Mouse (Mus musculus) retina, embryonic 14.5 days (tissue): ENCODE results near the gene Sqstm1.
A peak's percentile ranks its signal among the peaks of the same experiment; 100 is the strongest.

Experiments
- DNase-seq: peaks from one replicate; pipeline ENCODE4 v3.0.0-alpha.2; 2015; ENCODE audit warnings: low spot score

Gene Sqstm1

DNA sequence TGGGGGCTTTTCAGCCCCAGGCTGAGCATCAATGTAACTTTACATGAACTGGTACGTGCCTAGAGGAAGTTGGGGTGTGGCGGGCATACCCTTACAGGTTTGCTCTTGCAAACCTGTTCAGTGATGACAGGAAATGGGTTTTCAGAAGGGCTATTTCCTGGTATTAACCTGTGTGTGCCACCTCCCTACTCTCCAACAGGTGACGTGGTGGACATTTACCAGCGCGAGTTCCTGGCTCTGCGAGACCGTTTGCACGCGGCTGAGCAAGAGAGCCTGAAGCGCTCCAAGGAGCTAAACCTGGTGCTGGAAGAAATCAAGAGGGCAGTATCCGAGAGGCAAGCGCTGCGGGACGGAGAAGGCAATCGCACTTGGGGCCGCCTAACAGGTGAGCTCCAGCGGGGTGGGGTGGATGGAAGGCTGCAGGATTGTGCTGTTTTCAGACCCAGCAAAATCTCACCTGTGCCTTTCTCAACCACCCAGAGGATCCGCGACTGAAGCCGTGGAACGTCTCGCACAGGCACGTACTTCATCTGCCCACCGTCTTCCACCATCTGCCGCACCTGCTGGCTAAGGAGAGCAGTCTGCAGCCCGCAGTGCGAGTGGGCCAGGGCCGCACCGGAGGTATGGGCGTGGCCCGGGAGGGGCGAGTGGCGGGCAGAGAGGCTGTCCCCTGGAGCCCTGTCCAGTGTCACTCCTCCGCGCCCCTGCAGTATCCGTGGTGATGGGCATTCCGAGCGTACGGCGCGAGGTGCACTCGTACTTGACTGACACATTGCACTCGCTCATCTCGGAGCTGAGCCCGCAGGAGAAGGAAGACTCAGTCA is 20.1 kb upstream of the Sqstm1 start:
- DNase-seq = no peak

DNA sequence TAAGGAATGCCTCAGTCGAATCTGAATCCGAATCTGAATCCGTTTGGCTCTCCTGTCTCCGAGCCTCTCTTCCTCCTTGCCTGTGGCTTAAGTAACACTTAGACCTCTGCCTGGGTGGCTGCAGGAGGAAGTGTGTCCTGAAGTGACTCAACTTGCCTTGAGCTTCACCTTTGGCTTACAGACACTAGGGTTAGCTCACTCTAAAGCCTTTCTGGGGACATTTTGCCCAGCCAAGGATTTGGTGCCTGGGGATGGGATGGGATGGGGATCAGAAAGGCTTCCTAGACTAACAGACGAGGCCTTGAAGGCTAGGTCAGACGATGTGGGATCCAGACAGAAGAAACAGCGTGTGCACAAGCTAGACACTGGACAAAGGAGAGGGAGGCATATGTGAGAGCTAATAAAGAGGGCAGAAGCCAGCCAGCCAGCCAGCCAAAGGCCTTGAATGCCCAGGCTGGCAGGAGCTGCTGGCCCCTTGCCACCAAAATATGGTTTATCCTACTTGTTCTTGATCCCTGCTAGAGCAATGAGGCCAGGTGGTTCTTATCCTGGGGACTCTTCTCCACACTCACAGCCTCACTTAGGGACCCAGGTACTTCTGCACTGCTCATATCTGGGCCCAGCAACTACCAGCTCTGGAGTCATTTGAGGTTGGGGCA is 18.8 kb upstream of the Sqstm1 start:
- no peak for DNase-seq

DNA sequence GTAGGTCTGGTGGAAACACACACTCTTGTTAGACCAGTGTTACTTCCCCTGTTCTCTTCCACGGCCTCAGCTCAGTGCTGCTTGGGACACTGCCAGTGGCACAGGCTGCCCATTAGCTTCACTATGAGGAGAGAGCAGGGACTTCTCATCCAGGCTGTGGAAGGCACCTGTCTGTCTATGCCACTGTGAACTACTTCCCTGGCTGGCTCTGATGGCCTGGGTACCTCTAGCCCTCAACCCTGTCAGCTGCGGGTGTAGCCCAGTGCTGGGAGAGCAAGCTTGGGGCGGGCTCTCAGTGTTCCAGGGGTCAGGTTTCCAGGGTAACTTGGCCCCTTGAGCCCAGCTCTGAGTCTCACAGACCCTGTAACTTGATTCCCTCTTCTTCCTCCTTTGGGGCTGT is 18.1 kb upstream of the Sqstm1 start:
- no peak for DNase-seq

DNA sequence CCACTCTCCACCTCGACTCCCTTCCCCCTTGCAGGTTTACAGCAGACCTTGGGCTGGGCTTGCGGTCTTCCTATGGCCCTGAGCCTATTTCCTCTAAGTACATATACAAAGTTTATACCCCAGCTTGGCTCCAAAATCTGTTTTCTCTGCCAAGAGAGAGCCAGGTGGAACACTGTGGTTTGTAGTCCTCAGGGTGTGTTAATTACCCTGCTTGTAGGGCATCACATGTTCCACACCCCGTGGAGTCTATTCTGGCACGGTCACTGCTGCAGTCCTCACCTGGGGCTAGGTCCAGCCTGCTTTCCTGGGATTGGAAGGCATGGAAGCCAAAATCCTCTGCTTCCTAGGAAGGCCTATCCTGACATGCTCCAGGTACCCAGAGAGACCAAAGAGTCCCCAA is 17.1 kb upstream of the Sqstm1 start:
- DNase-seq = no peak

DNA sequence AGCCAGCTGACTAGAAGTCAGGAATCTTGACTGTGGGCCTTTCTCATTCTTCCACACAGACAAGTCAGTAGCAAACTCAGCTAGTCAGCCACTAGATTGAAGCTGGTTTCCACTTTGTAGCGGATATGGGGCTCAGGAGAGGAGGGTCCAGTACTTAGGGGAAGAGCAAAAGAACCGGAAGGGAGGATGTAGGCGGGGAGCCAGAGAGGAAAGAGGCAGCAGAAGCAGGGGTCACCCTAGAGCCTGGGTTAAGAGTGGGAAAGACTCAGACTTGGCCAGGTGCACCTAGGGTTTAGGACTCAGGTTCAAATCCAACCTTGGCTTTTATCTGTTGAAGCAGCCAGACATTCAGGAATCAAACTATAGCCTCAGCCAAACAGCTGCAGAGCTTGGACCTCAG is 16.6 kb upstream of the Sqstm1 start:
- DNase-seq = no peak

DNA sequence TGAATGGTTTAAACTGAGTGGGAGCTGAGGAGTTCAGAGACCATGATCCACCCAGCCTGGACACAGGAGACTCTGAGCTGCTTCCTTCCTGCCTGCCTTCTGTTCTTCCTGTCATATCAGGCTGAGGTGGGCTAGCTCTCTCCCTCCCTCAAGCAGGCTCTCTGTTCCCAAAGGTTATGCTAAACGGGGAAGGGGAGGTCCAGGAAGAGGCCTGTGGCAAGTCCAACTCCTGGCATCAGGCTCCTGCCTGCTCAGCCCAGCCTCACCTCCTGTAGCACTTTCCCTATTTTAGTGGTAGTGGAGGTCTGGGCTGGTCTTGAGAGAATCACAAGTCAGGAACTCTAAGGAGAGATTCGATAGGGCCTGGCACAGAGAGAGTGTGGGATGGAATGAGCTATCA is 15.8 kb upstream of the Sqstm1 start:
- no peak for DNase-seq

DNA sequence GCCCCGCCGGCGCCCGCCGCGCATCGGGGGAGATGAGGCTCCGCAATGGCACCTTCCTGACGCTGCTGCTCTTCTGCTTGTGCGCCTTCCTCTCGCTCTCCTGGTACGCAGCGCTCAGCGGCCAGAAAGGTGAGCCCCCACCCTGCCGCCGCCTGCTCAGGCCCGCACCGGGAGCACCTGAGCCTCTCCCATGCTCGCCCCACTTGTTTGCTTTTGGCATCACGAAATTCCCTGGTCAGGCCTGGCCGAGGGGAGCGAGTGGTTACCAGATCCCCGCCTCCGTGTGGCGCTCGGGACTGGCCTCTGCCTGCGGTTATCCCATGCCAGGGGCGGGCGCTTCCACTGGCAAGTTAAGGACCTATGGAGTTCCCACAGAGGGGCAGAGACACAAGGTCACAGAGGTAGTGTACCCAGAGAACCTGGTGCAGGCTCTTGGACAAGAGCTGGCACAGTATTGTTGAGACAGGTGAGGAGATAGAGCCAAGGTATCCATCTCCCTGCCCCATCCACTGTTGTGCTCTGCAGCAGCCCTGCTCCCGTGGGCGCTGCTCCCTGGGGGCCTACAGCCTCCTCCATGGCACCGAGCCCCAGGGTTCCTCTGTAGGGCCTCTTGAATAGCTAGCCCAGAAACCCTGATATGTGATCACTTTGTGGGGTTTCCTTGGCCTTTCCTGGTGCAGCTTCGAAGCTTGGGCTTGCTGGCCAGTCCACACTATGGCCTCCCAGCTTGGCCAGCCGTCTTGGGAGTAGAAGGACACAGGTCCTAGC is 15.2 kb upstream of the Sqstm1 start:
- DNase-seq = peak; percentile 45

DNA sequence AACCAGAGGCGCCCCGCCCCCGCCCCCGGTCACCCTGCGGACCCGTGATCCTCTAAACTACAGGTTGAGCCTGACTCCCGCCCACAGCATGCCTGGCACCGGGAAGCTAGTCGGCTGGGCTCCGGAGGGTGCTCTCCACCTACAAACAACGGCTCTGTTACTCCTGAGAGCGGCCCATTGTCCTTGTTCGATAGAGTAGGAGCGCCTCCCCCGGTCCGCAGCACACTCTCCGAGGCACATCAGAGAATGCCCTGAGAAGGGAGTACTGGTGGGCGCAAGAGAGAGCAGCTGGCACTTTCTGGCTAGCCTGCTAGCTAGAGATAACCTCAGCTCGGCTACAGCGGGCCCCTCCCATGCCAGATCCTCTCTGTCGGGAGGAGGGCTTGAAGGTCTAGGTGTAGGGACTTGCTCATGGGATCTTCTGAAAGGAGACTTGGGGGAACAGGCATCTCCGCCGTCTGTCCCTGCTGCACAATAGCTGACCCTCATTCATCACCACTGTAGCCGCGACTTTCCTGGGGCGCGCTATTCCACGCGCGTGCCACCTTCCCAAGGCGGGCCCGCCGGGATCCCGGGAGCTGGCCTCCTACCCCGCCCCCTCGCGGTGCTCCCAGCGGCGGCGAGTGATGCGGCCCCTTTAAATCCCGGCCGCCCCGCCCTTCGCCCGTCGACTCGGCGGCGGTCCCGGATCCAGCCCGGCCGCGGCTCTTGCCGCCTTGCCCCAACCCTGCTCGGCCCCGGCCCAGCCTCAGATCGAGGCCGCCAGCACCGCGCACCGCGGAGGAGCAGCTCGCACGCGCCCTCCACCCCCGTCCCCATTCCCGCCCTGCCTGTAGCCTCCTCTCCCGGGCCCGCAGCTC is 14.3 kb upstream of the Sqstm1 start:
- DNase-seq = peak; percentile 81

DNA sequence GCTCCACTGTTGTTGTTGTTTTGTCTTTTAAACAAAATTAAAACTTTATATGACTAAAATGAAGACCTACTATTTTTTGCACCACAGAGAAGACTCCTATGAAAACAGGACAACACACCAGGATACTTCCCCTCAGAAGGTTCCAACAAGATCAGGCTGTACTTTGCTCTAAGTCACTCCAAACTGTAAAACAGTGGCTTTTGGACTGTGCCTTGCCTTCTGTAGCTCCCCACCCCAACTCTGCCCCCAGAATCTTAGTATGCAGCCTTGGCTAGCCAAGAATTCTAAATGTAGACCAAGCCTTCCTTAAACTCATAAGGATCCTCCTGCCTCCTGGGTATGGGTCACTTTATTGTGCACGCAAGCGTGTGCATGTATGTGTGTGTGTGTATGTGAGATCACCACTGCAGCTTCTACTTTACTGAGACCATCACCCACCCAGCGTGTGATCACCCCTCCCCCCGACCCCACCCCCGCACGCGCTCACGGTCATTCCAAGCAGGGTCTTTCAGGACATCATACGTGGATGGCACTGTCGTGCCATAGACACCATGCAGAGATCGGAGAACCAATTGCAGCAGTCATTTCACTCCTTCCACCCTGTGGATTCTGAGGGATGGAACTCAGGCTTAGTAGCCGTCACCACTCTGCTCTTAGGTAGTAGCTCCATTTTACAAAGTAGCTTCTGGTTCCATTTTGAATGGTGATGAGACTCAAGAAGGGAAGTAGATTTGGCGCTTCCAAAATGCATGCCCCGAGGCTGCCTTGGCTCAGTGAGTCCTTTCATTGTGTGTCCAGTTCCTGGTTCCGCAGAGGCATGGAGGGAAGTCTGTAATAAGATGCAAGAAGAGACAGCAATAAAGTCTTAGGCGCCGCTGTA is 13.4 kb upstream of the Sqstm1 start:
- DNase-seq = peak; percentile 42

DNA sequence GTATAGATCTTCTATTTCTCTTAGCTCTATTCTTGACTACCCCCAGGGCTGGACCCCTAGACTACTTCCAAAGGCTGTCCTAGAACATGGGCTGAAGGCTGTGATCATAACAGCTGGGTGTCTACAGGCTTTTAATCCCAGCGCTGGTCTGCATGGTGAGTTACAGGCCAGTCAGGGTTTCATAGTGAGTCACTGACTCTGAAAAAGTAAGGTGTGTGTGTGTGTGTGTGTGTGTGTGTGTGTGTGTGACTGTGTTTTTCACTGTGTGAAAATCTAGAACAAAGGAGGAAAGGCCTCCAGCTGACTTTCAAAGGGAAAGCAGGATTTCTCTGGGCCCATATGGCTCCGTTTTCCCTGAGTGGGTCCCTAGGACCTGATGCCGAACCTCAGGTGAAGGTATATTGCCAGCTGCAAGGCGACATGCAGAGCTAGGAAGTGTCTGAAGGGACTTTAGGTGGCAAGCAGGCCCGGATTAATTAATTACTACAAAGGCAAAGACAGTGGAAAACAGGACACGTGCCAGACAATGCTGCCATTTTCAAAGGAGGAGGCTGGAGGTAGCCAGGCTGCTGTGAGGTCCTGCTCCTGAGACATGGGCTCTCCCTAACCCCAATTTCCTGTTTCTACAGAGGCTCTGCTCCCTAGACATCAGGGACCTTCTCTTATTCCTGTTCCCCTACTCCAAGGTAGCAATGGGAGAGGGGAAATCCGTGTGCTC is 12.1 kb upstream of the Sqstm1 start:
- no peak for DNase-seq

DNA sequence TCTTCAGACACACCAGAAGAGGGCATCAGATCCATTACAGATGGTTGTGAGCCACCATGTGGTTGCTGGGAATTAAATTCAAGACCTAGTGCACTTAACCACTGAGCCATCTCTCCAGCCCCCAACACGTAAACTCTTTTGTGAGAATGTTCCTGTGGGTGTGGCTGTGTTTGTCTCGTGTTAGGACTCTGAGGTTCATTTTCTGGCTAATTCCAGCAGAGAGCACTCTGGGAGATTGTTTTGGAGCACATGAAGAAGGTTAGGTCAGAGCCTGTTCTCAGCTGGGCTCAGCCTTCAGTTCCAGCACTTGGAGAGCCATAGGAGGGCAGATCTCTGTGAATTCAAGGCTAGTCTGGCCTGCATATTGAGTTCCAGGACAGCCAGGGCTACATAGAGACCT is 9.2 kb upstream of the Sqstm1 start:
- DNase-seq = no peak

DNA sequence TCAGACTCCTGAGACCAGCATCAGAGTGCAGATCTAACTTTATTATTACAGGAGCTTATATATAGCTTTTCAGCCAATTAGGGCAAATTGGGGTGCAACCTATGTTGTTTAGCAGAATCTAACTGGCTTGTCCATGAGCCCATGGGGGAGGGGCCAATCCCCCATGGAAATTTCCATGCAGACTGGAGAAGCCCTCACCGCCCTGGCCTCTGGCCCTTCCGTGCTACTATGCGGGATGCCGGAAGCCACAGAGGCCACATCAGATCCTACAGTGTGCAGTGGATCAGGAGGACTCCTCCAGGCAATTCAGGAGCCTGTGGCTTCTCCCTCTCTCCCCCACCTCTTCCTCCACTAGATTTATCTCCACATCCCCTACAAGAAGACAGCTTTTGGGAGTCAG is 7.2 kb upstream of the Sqstm1 start:
- no peak for DNase-seq

DNA sequence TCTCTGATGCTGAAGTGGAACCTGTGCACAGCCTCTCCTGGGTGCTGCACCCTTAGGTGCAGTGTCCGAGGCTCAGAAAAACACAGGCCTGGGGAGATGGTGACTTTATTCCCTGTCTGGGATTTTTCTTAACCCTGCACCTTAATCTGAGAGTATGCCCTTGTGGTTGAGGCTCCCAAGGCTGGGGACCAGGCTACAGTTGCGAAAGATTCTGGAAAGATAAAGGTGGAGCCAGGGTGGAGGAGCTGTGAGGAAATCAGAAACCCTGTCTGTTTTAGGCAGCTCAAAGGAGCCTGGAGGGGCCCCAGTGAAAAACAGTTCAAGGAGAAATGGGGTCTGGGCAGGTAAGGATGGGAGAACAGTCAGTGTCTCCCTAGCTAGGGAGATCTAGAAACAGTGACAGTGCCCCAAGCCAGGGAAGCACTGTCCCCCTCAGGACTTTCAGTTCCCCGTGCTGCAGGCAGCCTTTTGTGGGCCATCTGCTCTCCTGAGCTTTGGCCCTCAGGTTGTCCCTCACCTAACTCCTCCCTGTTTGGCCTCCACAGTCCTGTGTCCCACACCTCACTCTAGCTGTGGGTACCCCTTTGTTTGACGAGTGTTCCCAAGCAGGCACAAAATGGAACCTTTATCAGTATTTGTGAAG is 6.2 kb upstream of the Sqstm1 start:
- DNase-seq = no peak

DNA sequence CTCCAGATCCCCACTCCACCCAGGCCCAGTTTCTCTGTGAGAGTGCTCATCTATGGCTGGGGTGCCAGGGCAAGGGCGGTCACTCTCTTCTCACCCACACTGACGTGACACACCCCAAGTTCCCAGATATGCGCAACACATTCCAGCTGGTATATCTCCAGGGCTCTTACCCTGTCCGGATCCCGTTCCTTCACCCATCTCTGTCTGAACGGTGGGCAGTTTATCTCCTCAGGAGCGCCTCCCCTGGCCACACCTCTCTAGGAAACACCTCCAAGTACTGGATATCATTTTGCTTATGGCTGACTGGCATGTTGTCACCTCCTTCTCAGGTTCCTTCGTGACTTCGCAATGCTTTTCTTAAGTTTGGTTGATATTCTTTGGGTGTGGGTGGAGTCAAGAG is 5.0 kb upstream of the Sqstm1 start:
- no peak for DNase-seq

DNA sequence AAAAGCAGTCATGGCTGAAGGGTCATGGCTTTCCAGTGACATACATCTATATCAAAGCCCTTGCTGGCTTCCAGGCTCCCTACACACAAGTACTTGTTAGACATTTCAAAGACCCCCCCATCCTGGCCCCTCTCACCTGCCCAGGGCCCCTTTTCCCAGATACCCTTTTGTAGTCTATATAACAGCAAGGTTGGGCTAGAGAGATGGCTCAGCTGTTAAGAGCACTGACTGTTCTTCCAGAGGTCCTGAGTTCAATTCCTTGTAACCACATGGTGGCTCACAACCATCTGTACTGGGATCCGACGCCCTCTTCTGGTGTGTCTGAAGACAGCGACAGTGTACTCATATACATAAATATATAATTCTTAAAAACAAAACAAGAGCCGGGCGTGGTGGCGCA is 4.0 kb upstream of the Sqstm1 start:
- no peak for DNase-seq

DNA sequence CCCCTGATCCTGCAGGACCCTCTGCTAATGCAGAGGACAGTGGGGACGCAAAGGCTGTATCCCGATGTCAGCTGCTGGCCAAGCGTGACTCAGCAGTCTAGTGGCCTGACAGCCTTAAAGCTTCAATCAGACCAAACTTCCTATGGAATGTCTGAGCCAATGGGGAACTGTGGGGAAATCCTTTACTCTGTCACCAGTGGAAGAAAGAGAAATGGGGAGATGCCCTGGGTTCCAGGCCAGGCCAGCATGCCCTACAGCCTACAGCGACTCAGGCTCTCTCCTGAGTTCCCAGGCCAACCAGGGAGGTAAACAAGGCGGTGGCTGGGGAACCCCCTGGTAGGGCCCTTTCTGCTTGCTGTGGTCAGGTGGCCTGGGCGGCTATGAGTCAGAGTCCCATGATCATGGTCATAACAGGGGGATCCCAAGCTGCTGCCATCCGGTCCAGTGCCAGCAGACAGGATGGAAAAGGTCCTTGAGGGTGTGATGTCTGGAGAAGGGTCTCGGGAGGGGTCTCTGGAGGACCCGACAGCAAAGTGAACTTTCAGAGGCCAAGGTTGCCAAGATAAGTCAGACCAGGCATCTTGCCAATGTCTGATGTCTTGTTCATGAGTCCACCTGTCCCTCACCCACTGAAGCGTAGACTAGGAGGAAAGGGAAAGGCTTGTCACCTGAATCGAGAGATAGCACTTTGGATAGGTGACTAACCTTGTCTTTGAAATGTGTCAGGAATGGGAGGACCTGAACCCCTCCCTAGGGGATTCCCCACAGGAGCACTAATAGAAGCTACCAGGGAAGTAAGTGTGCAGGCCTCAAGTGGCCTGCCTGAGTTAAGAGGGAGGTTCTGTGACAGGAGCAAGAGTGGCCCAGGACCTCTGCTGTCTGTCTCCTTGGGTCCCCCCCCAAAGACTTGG is 2.5 kb upstream of the Sqstm1 start:
- no peak for DNase-seq

DNA sequence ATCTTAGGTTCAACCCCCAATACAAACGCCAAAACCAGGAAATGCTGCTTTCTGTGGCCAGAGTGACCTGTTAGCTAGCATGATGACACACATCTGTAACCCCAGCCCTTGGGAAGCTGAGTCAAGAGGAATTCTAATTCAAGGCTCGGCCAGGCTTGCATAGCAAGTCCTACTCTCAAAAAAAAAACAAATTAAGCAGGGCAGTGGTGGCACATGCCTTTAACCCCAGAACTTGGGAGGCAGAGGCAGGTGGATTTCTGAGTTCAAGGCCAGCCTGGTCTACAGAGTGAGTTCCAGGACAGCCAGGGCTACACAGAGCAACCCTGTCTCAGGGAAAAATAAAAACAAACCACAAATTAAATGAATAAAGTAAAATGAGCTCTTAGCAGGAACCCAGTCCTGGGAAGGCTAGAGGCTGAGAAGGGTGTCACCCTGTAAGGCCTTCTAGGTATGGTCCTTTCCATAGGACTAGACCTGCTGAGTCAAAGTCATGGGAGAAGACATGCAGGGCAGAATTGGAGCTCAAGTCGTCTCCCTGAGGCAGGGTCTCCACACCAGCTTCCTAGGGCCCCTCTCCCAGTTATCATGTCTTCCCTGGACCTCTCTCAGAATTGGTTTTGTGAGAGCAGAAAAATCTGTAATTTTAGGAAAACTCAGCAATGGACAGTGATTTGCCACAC is 1.6 kb upstream of the Sqstm1 start:
- no peak for DNase-seq
